Mouse (Mus musculus) embryonic facial prominence, embryonic 15.5 days (tissue): ENCODE measurements around the gene St6galnac6. TPM values are rescaled to one million over a fixed set of nuclear protein-coding genes. Genes with fewer than 3 reads are reported as not detected.

Experiments used
- ATAC-seq: fragments of 200-750 bp; cut with Nextera tagmentation; 2 replicates; pipeline ENCODE4 v1.8.0; 2017; ENCODE audit warnings: low read depth, moderate TSS enrichment; ENCODE audit not compliant: insufficient number of reproducible peaks, low FRiP score, low TSS enrichment
- H3K27ac ChIP-seq: fragments of 300-500 bp; sonication (generic); replicated peaks from 2 replicates; pipeline ENCODE4 v1.5.1; 2015; ENCODE audit warnings: mild to moderate bottlenecking, inconsistent platforms
- H3K27me3 ChIP-seq: fragments of 300-500 bp; sonication (generic); 2 replicates; pipeline ENCODE4 v1.6.1; 2015; ENCODE audit warnings: inconsistent platforms
- H3K36me3 ChIP-seq: fragments of 300-500 bp; sonication (generic); 2 replicates; pipeline ENCODE4 v1.6.1; 2015; ENCODE audit warnings: mild to moderate bottlenecking, inconsistent platforms
- H3K4me1 ChIP-seq: fragments of 300-500 bp; sonication (generic); 2 replicates; pipeline ENCODE4 v1.6.1; 2015; ENCODE audit warnings: inconsistent platforms
- H3K4me2 ChIP-seq: fragments of 300-500 bp; sonication (generic); replicated peaks from 2 replicates; pipeline ENCODE4 v1.6.1; 2015; ENCODE audit warnings: mild to moderate bottlenecking, inconsistent platforms
- H3K4me3 ChIP-seq: fragments of 300-500 bp; sonication (generic); replicated peaks from 2 replicates; pipeline ENCODE4 v1.5.1; 2015; ENCODE audit warnings: mild to moderate bottlenecking, inconsistent platforms
- H3K9ac ChIP-seq: fragments of 300-500 bp; sonication (generic); 2 replicates; pipeline ENCODE4 v1.6.1; 2015; ENCODE audit warnings: inconsistent platforms
- H3K9me3 ChIP-seq: fragments of 300-500 bp; sonication (generic); replicated peaks from 2 replicates; pipeline ENCODE4 v1.6.1; 2016; ENCODE audit warnings: inconsistent platforms
- WGBS: fragments of 180-500 bp; shearing (Covaris S2); methylation state at CpG from one replicate; pipeline ENCODE4 v1.1.7; 2015; 5-methylcytosine and 5-hydroxymethylcytosine counted together
- polyA plus RNA-seq: library from polyadenylated mRNA; unstranded; fragments of >200 nt; fragmentation: Nextera tagmentation; extraction: Ambion mirVana; gene quantifications from 2 replicates; pipeline ENCODE4 v1.2.1, GENCODE M21; 2015

St6galnac6 gene
- polyA plus RNA-seq, 1 experiment from 2014 or later: 26.9 TPM

- peaks cover 42% of the 10 kb centered on the region for H3K4me1 ChIP-seq
- 55% methylated on average over 10 of the region's 10 CpGs for WGBS
- no peaks in the 10 kb centered on the region for H3K27me3 ChIP-seq
- no peak overlapping the region for H3K9ac ChIP-seq
- no peaks in the 10 kb centered on the region for H3K9me3 ChIP-seq
- ATAC-seq: no peak
- H3K4me3 ChIP-seq: no peak overlapping the region
- no peak overlapping the region for H3K4me2 ChIP-seq
- no peaks in the 10 kb centered on the region for H3K36me3 ChIP-seq
- H3K27ac ChIP-seq: no peak overlapping the region
Observed at GRCm38 (mm10) chr2:32604631-32605030, 5.1 kb downstream of the St6galnac6 start.

DNA sequence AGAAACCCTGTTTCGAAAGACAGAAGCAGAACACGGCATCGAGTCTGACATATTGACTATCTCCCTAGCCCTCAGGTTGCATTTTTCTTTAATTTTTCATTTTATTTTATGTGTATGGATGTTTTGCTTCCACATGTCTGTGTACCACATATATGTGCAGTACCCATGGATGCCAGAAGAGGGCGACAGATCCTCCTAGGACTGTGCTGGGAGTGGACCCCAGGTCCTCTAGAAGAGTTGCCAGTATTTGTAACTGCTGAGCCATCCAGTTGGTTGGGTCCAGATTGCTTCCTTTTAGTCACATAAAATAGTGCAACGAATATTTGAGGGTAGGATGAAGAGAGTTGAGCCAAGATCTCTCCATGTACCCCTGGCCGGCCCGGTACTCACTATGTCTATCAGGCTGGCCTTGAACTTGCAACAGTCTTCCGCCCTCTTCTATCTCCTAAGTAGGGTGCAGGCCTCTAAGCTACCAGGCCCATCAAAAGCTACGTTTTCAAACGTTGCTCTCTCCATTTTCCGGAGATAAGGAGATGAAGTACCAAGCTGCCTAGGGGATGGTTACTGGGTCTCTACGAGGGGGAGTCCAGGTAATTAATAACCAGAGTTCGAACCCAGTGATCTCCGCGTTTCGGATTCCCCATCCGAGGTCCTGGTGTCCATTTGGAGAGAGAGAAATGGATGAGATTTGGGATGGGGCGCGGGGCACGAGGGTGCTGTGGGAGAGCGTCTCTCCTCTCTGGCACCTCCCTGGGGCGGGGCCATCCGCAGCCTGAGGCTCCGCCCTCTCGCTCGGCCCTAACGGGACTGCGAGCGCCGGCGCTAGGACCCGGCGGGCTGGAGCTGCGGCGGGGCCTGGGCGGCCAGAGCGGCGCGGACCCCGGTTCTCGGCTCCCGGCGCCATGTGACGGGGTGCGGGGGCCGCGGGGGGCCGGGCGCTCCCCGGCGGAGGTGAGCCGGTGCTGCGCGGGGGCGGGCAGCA lies 6.9 kb downstream of the St6galnac6 start:
- Histone ChIP-seq H3K9ac (peak overlapping the region; percentile 65), H3K9me3 (no peaks in the 10 kb centered on the region), H3K4me3 (peak overlapping the region; percentile 74), H3K27ac (peak overlapping the region; percentile 75), H3K36me3 (no peaks in the 10 kb centered on the region), H3K4me2 (peak overlapping the region; percentile 94), H3K4me1 (peaks cover 54% of the 10 kb centered on the region), H3K27me3 (no peaks in the 10 kb centered on the region)
- peak; percentile 68 for ATAC-seq
- WGBS: 10% methylated on average over 55 of the region's 55 CpGs

DNA sequence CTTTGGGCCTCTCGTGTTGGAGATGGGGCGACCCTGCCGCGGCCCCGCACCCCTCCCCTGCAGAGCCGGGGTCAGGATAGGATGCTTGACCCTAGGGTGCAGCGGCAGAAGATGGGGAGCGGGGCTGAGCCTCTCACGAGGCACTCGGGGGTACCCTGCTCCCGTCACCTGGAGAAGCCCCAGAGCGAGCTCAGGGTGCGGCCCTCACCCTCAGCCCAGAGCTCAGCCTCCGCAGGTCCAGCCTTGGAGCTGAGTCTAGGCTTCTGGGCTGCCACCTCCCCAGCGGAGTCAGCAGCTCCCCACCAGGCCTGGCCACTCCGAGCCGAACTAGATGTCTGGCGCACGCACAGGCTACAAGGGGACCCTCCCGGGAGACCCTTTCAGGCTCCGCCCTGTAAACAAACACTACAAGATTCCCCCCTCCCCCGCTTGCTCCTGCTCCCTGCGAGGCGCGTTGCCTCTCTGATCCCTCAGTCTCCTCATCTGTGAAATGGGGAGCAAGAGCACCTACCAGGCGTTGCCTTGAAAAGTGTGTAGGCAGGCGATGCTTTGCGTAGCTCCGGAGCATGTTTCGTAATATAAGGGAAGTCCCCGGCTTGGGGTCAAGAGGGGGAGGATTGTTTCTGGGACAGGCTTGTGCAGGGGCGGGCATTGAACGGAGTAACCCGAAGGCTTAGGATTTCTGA lies 7.9 kb downstream of the St6galnac6 start:
- peaks cover 44% of the 10 kb centered on the region for H3K4me1 ChIP-seq
- 1% methylated on average over 34 of the region's 34 CpGs for WGBS
- H3K27ac ChIP-seq: peak overlapping the region; percentile 75
- H3K4me2 ChIP-seq: peak overlapping the region; percentile 94
- no peaks in the 10 kb centered on the region for H3K27me3 ChIP-seq
- H3K9me3 ChIP-seq: no peaks in the 10 kb centered on the region
- peak; percentile 16; the same call in 1 of the 2 replicates for ATAC-seq
- peak overlapping the region; percentile 65 for H3K9ac ChIP-seq
- peak overlapping the region; percentile 74 for H3K4me3 ChIP-seq
- H3K36me3 ChIP-seq: peaks cover 5% of the 10 kb centered on the region; the same call in 1 of the 2 replicates

DNA sequence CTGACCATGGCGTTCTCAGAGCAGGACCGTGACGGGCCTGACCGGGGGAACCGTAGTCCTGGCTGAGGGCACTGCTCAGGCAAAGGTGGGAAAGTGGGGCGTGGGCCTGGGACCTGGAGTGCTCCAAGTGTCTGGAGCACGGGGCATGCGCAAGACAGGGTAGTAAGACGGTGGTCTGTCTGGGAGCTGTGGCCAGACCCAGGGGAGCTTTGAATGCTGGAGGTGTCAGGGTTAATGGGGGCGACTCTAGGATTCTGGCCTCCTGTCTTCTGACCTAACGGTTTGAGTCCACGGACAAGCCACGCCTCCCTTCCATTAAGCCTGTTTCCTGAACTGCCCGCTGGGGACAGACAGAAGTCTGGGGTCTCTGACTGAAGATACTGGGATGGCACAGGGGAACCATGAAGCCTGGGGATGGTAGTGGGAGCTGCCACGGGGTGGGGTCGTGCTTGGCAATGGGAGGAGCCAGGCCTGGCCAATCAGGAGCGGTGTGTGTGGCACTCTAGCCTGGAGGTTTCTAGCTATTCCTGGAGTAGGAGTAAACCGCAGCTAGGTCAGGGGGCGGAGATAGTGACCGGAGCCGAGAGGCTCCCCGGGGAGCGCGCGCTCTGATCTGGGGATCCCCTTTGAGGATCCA lies 8.8 kb downstream of the St6galnac6 start:
- 6% methylated on average over 25 of the region's 25 CpGs for WGBS
- Histone ChIP-seq H3K4me1 (peaks cover 41% of the 10 kb centered on the region), H3K9ac (0 out of 2 replicates have a peak overlapping the region, but pooled peaks have one; percentile 10), H3K27ac (peak overlapping the region; percentile 75), H3K36me3 (peaks cover 9% of the 10 kb centered on the region; the same call in 1 of the 2 replicates), H3K4me3 (peak overlapping the region; percentile 74), H3K9me3 (no peaks in the 10 kb centered on the region), H3K4me2 (peak overlapping the region; percentile 94), H3K27me3 (no peaks in the 10 kb centered on the region)
- peak; percentile 80; the same call in 1 of the 2 replicates for ATAC-seq

GRCm38 (mm10) chr2:32608778-32609435 lies 9.4 kb downstream of the St6galnac6 start:
- peak overlapping the region; percentile 94 for H3K4me2 ChIP-seq
- peak overlapping the region; percentile 74 for H3K4me3 ChIP-seq
- H3K27ac ChIP-seq: peak overlapping the region; percentile 75
- H3K4me1 ChIP-seq: peaks cover 41% of the 10 kb centered on the region
- 0 out of 2 replicates have a peak, but pooled peaks have one; percentile 8 for ATAC-seq
- H3K9me3 ChIP-seq: no peaks in the 10 kb centered on the region
- no peak overlapping the region for H3K9ac ChIP-seq
- WGBS: 44% methylated on average over 18 of the region's 18 CpGs
- H3K36me3 ChIP-seq: peaks cover 15% of the 10 kb centered on the region; the same call in 1 of the 2 replicates
- no peaks in the 10 kb centered on the region for H3K27me3 ChIP-seq

DNA sequence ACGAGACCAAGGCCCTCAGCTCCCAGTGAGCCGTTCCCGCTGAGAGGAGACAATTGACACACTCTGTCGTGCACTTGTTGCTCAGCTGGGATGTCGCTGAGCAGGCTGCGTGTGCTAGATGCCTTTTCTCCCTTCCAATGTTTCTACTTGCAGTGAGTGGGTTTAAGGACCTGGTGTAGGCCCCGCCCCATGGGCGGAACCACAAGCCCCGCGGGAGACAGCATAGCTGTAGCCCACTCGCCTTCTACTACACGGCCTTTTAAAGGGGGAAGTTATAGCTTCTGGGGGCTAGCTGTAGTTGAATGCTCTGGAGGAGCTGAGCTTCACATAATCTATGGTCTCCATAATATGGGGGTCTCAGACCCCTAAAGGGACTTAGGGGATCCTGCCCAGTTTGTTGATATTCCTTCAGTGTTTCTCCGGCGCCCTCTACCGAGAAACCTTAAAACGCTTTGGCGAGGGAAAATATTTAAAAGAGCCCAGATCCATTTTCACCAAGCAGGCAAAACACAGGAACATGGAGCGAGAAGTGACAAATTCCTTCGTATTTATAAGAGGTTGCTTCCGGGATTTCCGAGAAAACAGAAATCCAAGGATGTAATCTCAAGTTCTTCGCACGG lies 11.2 kb downstream of the St6galnac6 start:
- no peak overlapping the region for H3K9ac ChIP-seq
- WGBS: 15% methylated on average over 23 of the region's 23 CpGs
- no peak for ATAC-seq

GRCm38 (mm10) chr2:32612274-32612673 lies 12.8 kb downstream of the St6galnac6 start:
- Histone ChIP-seq H3K9ac (no peak overlapping the region), H3K27ac (no peak overlapping the region), H3K4me3 (no peak overlapping the region), H3K4me1 (peaks cover 36% of the 10 kb centered on the region), H3K27me3 (no peaks in the 10 kb centered on the region), H3K9me3 (no peaks in the 10 kb centered on the region), H3K4me2 (no peak overlapping the region), H3K36me3 (peaks cover 36% of the 10 kb centered on the region)
- WGBS: 73% methylated on average over 26 of the region's 26 CpGs
- ATAC-seq: no peak

More for the DNA sequence above, 11.2 kb downstream of the St6galnac6 start:
- Histone ChIP-seq H3K27me3 (no peaks in the 10 kb centered on the region), H3K9me3 (no peaks in the 10 kb centered on the region), H3K36me3 (peaks cover 26% of the 10 kb centered on the region), H3K4me3 (peak overlapping the region; percentile 39), H3K4me2 (peak overlapping the region; percentile 54), H3K4me1 (peaks cover 41% of the 10 kb centered on the region), H3K27ac (peak overlapping the region; percentile 29)

GRCm38 (mm10) chr2:32617109-32617508 lies 17.6 kb downstream of the St6galnac6 start:
- no peak overlapping the region for H3K4me3 ChIP-seq
- ATAC-seq: no peak
- no peak overlapping the region for H3K4me2 ChIP-seq
- H3K27ac ChIP-seq: no peak overlapping the region
- 100% methylated on average over 1 of the region's 1 CpGs for WGBS
- H3K4me1 ChIP-seq: peaks cover 27% of the 10 kb centered on the region
- H3K9me3 ChIP-seq: no peaks in the 10 kb centered on the region
- H3K9ac ChIP-seq: no peak overlapping the region
- no peaks in the 10 kb centered on the region for H3K27me3 ChIP-seq
- peaks cover 53% of the 10 kb centered on the region for H3K36me3 ChIP-seq

- no peak overlapping the region for H3K9ac ChIP-seq
- no peak overlapping the region for H3K4me3 ChIP-seq
- no peak overlapping the region for H3K27ac ChIP-seq
- 91% methylated on average over 4 of the region's 4 CpGs for WGBS
- peaks cover 49% of the 10 kb centered on the region for H3K36me3 ChIP-seq
- H3K4me2 ChIP-seq: no peak overlapping the region
- H3K4me1 ChIP-seq: peaks cover 27% of the 10 kb centered on the region
- no peak for ATAC-seq
- no peaks in the 10 kb centered on the region for H3K9me3 ChIP-seq
- no peaks in the 10 kb centered on the region for H3K27me3 ChIP-seq
Observed at GRCm38 (mm10) chr2:32617601-32618000, 18.1 kb downstream of the St6galnac6 start.

- no peak overlapping the region for H3K9ac ChIP-seq
- peaks cover 47% of the 10 kb centered on the region for H3K36me3 ChIP-seq
- peaks cover 27% of the 10 kb centered on the region for H3K4me1 ChIP-seq
- no peak overlapping the region for H3K27ac ChIP-seq
- 63% methylated on average over 9 of the region's 9 CpGs for WGBS
- H3K27me3 ChIP-seq: no peaks in the 10 kb centered on the region
- H3K4me2 ChIP-seq: no peak overlapping the region
- H3K9me3 ChIP-seq: no peaks in the 10 kb centered on the region
- ATAC-seq: no peak
- no peak overlapping the region for H3K4me3 ChIP-seq
Observed at GRCm38 (mm10) chr2:32618051-32618450, 18.5 kb downstream of the St6galnac6 start.
